Mouse (Mus musculus): ENCODE data around the gene Dnaaf5. TPM values are rescaled to one million over a fixed set of nuclear protein-coding genes. Genes with fewer than 3 reads are reported as not detected.

The Dnaaf5 gene
- total RNA-seq, 1 experiment from 2014 or later: 11.9 TPM

GRCm38 (mm10) chr5:139220006-139220515 is 70.0 kb downstream of the Dnaaf5 start:
- ATAC-seq (replicated peaks; ENCODE audit: low read depth, poor library complexity, severe bottlenecking): no peak

DNA sequence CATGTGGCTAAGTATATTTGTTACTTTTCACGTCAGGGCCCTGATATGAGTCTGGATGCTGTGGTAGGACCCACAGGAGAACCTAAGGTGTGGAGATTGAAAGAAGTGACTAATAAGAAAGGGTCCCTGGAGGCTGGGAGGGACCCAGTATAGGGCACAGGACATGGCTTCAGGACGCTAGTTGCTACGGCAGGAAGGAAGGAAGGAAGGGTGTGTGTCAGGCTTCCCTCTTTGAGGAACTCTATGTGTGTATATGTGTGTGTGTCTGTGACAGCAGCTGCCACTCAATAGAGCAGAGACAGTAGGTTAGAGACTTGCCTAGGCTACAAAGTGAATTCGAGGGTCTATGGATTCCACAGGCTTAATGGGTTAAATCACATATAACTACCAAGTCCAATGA is 70.6 kb downstream of the Dnaaf5 start:
- no peak for ATAC-seq (replicated peaks; ENCODE audit: low read depth, poor library complexity, severe bottlenecking)

DNA sequence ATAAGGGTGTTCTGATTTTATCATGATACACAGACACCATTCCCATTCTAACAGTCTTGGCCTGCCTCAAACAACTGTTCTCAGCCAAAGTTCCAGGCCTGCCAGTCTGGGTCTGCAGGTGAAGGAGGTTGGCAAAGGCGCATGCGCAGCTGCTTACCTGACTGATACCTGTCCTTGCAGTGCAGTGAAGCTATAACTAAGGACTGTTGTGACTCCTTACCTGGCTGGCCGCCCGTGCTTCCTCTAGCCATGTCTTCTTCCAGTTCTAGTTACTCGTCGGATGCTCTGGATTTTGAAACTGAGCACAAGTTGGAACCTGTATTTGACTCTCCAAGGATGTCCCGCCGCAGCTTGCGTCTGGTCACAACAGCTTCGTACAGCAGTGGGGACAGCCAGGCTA is 73.3 kb downstream of the Dnaaf5 start:
- ATAC-seq (replicated peaks; ENCODE audit: low read depth, poor library complexity, severe bottlenecking): no peak

GRCm38 (mm10) chr5:139227236-139227635 is 77.2 kb downstream of the Dnaaf5 start:
- ATAC-seq (replicated peaks; ENCODE audit: low read depth, poor library complexity, severe bottlenecking): no peak

DNA sequence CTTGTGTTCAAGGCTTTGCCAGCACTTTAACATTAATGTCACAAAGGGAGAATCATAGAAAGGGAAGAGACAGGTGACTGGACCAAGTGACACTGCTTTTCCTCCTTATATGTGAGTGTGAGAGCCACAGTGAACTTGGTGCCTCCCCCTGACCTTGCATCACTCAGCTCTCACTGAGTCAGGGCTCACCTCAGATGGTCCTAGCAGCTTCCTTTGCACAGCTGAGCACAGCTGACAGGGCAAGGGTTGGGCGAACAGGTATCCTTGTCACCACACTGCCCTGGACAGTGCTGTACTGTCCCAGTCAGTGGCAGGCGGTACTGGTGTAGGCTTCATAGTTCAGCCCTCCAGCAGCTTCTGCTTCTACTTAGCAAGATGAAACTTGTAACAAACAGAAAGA is 77.6 kb downstream of the Dnaaf5 start:
- ATAC-seq (replicated peaks; ENCODE audit: low read depth, poor library complexity, severe bottlenecking): no peak; the same call in 1 of the 2 replicates

DNA sequence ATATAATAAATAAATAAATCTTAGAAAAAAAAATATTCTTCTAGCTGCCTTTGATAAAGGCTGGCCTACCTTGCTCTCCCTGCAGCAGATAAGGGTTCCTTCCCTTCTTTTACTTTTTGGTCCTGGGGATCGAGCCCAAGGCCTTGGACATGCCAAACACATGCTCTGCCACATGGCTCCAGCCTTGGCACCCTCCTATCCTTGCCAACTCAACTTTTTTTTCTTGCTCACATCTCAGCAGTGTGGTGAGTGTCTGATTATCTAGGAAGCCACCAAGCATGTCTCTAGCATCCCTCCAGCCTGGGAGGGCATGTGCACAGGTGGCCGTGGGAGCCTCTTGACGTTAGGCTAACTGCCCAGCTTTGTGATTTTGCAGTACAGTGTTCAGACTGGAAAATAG is 78.3 kb downstream of the Dnaaf5 start:
- ATAC-seq (replicated peaks; ENCODE audit: low read depth, poor library complexity, severe bottlenecking): no peak

DNA sequence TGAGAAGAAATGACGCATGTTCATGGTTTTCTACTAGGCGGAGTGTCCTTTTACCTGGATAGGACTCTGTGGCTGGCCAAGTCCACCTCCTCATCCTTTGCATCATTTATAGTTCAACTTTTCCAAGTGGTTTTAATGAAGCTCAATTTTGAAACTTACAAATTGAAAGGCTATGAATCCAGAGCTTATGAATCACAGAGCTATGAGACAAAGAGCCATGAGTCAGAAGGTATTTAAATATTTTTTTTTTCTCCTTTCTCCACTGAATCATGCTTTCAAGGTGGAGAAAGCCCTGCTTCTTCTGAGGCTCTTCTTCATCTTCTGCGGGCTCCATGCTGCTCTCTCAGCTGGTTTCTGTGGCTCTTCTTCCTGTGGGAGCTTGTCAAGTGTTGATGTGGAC is 79.7 kb downstream of the Dnaaf5 start:
- ATAC-seq (replicated peaks; ENCODE audit: low read depth, poor library complexity, severe bottlenecking): no peak

DNA sequence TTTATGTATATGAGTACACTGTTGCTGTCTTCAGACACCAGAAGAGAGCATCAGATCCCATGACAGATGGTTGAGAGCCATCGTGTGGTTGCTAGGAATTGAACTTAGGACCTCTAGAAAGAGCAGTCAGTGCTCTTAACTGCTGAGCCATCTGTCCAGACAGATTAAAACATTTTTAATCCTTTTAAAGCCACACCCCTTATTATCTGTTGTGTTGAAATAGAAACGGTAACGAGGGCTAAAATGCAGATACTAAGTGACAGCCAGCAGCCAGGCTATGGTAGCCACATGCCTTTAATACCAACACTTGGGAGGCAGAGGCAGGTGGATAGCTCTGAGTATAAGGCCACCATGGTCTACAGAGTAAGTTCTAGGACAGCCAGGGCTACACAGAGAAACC is 82.1 kb downstream of the Dnaaf5 start:
- no peak for ATAC-seq (replicated peaks; ENCODE audit: low read depth, poor library complexity, severe bottlenecking)

- ATAC-seq (replicated peaks; ENCODE audit: low read depth, poor library complexity, severe bottlenecking): no peak
These were observed 84.4 kb downstream of the Dnaaf5 start for GRCm38 (mm10) chr5:139234423-139234822.

Other genes with a start within 250 kb of the Dnaaf5 start
- 1.1 TPM in 1 of 2 replicates, not detected in the other for gene Pdgfa, start 152.9 kb upstream of the Dnaaf5 start, total RNA-seq (2017)
- gene Prkar1b, start 222 bp upstream of the Dnaaf5 start, total RNA-seq (2017): not detected in 2 replicates
- gene Sun1, start 50.4 kb downstream of the Dnaaf5 start, total RNA-seq (2017): 51.7 and 60.4 TPM in 2 replicates
- 13.4 and 31.2 TPM in 2 replicates for gene Get4, start 102.1 kb downstream of the Dnaaf5 start, total RNA-seq (2017)
- 15.8 and 25.8 TPM in 2 replicates for gene Adap1, start 175.4 kb downstream of the Dnaaf5 start, total RNA-seq (2017)
- gene Cox19, start 201.2 kb downstream of the Dnaaf5 start, total RNA-seq (2017): 10.9 and 17.8 TPM in 2 replicates
- gene Cyp2w1, start 202.4 kb downstream of the Dnaaf5 start, total RNA-seq (2017): not detected in 2 replicates
- 4.9 and 5.4 TPM in 2 replicates for gene Gpr146, start 227.5 kb downstream of the Dnaaf5 start, total RNA-seq (2017)